Mouse (Mus musculus) lung, postnatal 0 days (tissue): Measurements from ENCODE around the gene Emc6.

Experiments
- CTCF ChIP-seq: IDR thresholded peaks from 2 replicates; pipeline ENCODE4 v1.5.1; 2016; ENCODE audit warnings: antibody characterized with exemption, mild to moderate bottlenecking
- EP300 ChIP-seq: IDR thresholded peaks from 2 replicates; pipeline ENCODE4 v1.6.1; 2016; ENCODE audit warnings: antibody characterized with exemption, mild to moderate bottlenecking, control low read depth

- TF ChIP-seq CTCF: no peak
- TF ChIP-seq EP300: no peak
Measured at GRCm38 (mm10) chr11:73187231-73187630, 10.4 kb upstream of the Emc6 start.
